Mouse (Mus musculus): ENCODE data around the gene Trim58.

- TF ChIP-seq CTCF (IDR thresholded peaks at IDR 0.05; ENCODE audit: low read depth, low read length) (no peak), POLR2A (IDR thresholded peaks at IDR 0.05; ENCODE audit: borderline replicate concordance, low read depth, low read length) (no peak)
These were observed 14.1 kb upstream of the Trim58 start for GRCm38 (mm10) chr11:58626146-58626545.

All from bone marrow macrophage, adult 2 months (primary cell).